ENCODE assay signal across 11 mouse cellular contexts in the genomic region with DNA sequence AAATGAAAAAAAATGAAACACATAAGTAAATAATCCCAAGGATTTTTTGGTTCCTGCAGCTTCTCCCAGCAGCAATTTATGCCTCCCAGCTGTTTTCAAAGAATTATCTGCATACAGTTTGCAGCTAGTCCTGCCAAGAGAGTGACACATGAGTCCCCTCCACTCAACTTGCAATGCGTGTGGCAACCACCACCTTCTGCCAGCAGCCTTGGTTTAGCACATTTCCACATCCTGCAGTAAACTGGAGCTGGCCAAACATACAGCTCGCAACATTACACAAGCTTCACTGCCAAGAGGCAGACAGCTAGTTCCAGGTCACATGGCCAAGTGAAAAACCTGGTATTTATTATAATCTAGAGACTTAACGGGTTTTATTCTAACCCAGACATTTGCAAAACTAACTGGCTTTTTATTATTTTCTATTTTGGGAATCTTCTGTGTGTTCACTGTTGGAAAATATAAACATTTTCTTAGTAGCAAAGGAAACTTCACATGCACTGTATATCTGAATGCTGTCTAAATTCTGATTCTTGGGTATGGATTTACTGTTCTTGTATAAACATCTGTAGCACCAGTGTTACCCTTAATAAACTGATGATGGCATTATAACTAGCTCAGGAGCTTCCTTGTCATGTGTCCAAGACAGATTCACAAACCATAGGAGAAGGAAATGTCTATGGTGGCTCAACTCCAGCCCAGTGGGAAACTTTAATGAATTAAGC.
DNase-seq lines count a peak whose midpoint lies in the region; ATAC-seq lines count a peak whose summit lies in the region.
"Had no signal": no experiment of that assay in that cellular context is flagged by ENCODE, and none has a peak within 500 bp of the region (broad histone marks: within the 10 kb centered on the region; RNA-seq: fewer than 3 reads in every experiment).

No protein-coding gene starts in this region.

- no peaks in the 10 kb centered on the region for H3K27me3 ChIP-seq in forebrain, embryonic 14.5 days (replicated peaks; ENCODE audit: control insufficient read depth, insufficient read depth, low read length)
- H3K27me3 ChIP-seq in forebrain, embryonic 12.5 days: no peaks in the 10 kb centered on the region
- H3K27me3 ChIP-seq: liver, embryonic 13.5 days had no signal

- WGBS in forebrain, embryonic 14.5 days: 66% methylated on average over 3 of the region's 3 CpGs
- WGBS in forebrain, embryonic 12.5 days: 79% methylated on average over 3 of the region's 3 CpGs

- H3K4me3 ChIP-seq in forebrain, embryonic 14.5 days (ENCODE audit: low read depth, low read length): no peak overlapping the region
- H3K4me3 ChIP-seq in forebrain, embryonic 12.5 days (replicated peaks): no peak overlapping the region
- H3K4me3 ChIP-seq: erythroblast, embryonic 14.5 days; liver, embryonic 13.5 days had no signal

- peak; percentile 81; the same call in 1 of the 2 replicates for ATAC-seq in forebrain, embryonic 14.5 days
- no peak for ATAC-seq in forebrain, embryonic 12.5 days (ENCODE audit: low FRiP score)

- H3K27ac ChIP-seq in forebrain, embryonic 14.5 days (ENCODE audit: low read depth, low read length): no peak overlapping the region
- no peak overlapping the region for H3K27ac ChIP-seq in forebrain, embryonic 12.5 days
- H3K27ac ChIP-seq: liver, embryonic 13.5 days had no signal

- DNase-seq in forebrain, embryonic 14.5 days (ENCODE audit: low spot score): peak; percentile 63
- DNase-seq in adipocyte (ENCODE audit: low spot score): peak; percentile 10
- peak; percentile 14 to 23 for DNase-seq in frontal cortex, postnatal 10 days (ENCODE audit: low spot score in 2 of 2)
- peak; percentile 41 for DNase-seq in left cerebral cortex, postnatal 4 days
- DNase-seq in urinary bladder, postnatal 25 days (ENCODE audit: low spot score): no peak
- no peak for DNase-seq in spleen, adult 12 weeks (ENCODE audit: low spot score)
- DNase-seq in thymus, postnatal 25 days: no peak
- DNase-seq: liver, embryonic 13.5 days; thymus, adult 2 months had no signal

- H3K9me3 ChIP-seq in forebrain, embryonic 14.5 days (replicated peaks; ENCODE audit: control insufficient read depth, low read length): no peaks in the 10 kb centered on the region
- H3K9me3 ChIP-seq in forebrain, embryonic 12.5 days: no peaks in the 10 kb centered on the region
- H3K9me3 ChIP-seq: liver, embryonic 13.5 days had no signal

- no peaks in the 10 kb centered on the region for H3K4me1 ChIP-seq in forebrain, embryonic 14.5 days (ENCODE audit: control insufficient read depth, insufficient read depth, low read length)
- H3K4me1 ChIP-seq in forebrain, embryonic 12.5 days: no peaks in the 10 kb centered on the region
- H3K4me1 ChIP-seq: liver, embryonic 13.5 days had no signal

- no peak overlapping the region for H3K4me2 ChIP-seq in forebrain, embryonic 14.5 days (ENCODE audit: low read length)
- H3K4me2 ChIP-seq in forebrain, embryonic 12.5 days: no peak overlapping the region
- H3K4me2 ChIP-seq: liver, embryonic 13.5 days had no signal

- H3K9ac ChIP-seq in forebrain, embryonic 14.5 days (ENCODE audit: low read length): no peak overlapping the region
- H3K9ac ChIP-seq in forebrain, embryonic 12.5 days: no peak overlapping the region
- H3K9ac ChIP-seq: liver, embryonic 13.5 days had no signal

- no peaks in the 10 kb centered on the region for H3K36me3 ChIP-seq in forebrain, embryonic 14.5 days (ENCODE audit: control insufficient read depth, insufficient read depth, low read length)
- H3K36me3 ChIP-seq in forebrain, embryonic 12.5 days (replicated peaks): no peaks in the 10 kb centered on the region
- H3K36me3 ChIP-seq: liver, embryonic 13.5 days had no signal

- intact Hi-C loops in left cerebral cortex, postnatal 4 days (cut with DNase I): no loop called here

Comparison
In these comparisons a context has a peak if more than half of its experiments do, and no peak if none do; other contexts are left out.
1. DNase-seq: peak in forebrain, embryonic 14.5 days (single experiment), adipocyte (single experiment), frontal cortex, postnatal 10 days (2 of 2) and left cerebral cortex, postnatal 4 days (single experiment); none in urinary bladder, postnatal 25 days (single experiment), spleen, adult 12 weeks (single experiment) and thymus, postnatal 25 days (single experiment).